Mouse (Mus musculus): ENCODE data around the gene Atf7ip.

Atf7ip gene

GRCm38 (mm10) chr6:136646207-136646606 lies 140.2 kb downstream of the Atf7ip start:
- no peak for DNase-seq (ENCODE audit: low spot score)

GRCm38 (mm10) chr6:136647455-136647861 lies 141.5 kb downstream of the Atf7ip start:
- no peak for DNase-seq (ENCODE audit: low spot score)

- no peak for DNase-seq (ENCODE audit: low spot score)
Observed at GRCm38 (mm10) chr6:136650664-136651063, 144.7 kb downstream of the Atf7ip start.

GRCm38 (mm10) chr6:136653331-136653730 lies 147.4 kb downstream of the Atf7ip start:
- no peak for DNase-seq (ENCODE audit: low spot score)

GRCm38 (mm10) chr6:136654470-136654869 lies 148.5 kb downstream of the Atf7ip start:
- no peak for DNase-seq (ENCODE audit: low spot score)

GRCm38 (mm10) chr6:136655786-136656185 lies 149.8 kb downstream of the Atf7ip start:
- no peak for DNase-seq (ENCODE audit: low spot score)

- DNase-seq (ENCODE audit: low spot score): no peak
Observed at GRCm38 (mm10) chr6:136658303-136658702, 152.3 kb downstream of the Atf7ip start.

- no peak for DNase-seq (ENCODE audit: low spot score)
Observed at GRCm38 (mm10) chr6:136659226-136659625, 153.3 kb downstream of the Atf7ip start.
